Mouse (Mus musculus) T-cell, adult 66 days (primary cell): ENCODE data around the gene Olfr609. TPM values are rescaled to one million over a fixed set of nuclear protein-coding genes. Genes with fewer than 3 reads are reported as not detected.

ENCODE experiments used
- total RNA-seq, 2 experiments: library from RNA; stranded (reverse); gene quantifications; 3 replicates in 1 of 2; 4 replicates in 1 of 2; pipeline ENCODE4 v1.2.4; 2023

Gene Olfr609
- total RNA-seq: not detected

DNA sequence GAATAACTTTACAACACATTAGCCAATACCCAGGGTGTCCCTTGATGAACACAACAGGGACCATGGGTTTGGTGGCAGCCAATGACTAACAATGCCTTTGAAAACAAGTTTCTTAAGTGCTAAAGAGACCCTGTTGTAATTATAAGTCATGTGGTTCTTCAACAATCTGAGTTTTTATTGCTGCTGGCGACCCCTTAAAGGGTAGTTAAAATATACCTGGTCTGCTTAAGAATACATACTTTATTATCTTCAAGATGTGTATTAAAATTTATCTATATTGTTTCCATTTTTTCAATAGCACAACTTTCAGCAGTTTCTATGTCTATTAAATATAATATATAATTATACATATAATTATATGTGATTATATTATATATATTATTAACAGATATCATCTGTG is at the start of gene Olfr609:
Gene Olfr609 (minus strand): TSS at position 101 of the 400 bp plus-strand sequence.

GRCm38 (mm10) chr7:103542617-103543016 is 44.8 kb upstream of the Olfr609 start, which contains the start of gene Olfr612:
Gene Olfr612, minus strand, starts transcription at chr7:103542717.

DNA sequence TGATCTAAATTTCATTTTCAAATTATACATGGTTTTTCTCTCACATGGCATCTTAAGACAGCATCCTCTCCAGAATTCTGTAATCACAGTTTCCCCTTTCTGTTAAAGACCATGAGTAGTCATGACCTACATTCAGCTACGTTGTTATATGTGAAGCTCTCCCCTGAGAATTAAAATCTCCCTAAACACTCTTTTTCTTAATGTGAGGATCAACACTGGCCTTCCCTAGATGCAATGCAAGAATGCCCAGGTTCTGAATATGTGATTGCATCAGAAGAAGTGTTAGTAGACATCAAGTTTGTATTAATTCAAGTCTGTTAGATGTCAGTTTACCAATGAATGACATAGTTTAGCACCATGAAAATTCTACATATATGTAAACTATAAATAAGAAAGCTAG is 22.9 kb upstream of the Olfr609 start, which contains the start of gene Olfr611:
Gene Olfr611 (minus strand): TSS at position 101 of the 400 bp plus-strand sequence.

DNA sequence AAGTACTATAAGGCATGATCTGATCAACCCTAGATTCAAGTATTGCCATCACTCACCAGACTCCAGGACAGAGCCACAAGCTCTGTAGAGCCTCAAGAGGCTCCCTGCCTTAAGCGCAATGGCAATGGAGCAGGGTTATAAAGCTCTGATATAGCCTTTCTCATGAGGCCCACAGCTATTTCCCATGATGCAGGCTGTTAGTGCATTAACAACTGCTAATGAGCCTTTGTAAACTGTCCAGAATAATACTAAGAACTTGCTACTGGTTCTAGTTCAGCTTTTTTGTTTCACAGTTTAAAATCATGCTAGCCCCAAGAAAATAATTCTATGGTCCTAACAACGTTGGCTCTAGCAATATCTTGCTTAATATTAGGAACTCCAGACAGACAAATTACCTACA is 14.2 kb upstream of the Olfr609 start, which contains the start of gene Olfr610:
Gene Olfr610 (minus strand): TSS at position 101 of the 400 bp plus-strand sequence.

GRCm38 (mm10) chr7:103469577-103469976 is 28.3 kb downstream of the Olfr609 start, which contains the start of gene Olfr608:
Gene Olfr608, plus strand, starts transcription at chr7:103469877.

GRCm38 (mm10) chr7:103448746-103449145 is 49.1 kb downstream of the Olfr609 start, which contains the start of gene Olfr606:
Gene Olfr606, plus strand, starts transcription at chr7:103449046.

DNA sequence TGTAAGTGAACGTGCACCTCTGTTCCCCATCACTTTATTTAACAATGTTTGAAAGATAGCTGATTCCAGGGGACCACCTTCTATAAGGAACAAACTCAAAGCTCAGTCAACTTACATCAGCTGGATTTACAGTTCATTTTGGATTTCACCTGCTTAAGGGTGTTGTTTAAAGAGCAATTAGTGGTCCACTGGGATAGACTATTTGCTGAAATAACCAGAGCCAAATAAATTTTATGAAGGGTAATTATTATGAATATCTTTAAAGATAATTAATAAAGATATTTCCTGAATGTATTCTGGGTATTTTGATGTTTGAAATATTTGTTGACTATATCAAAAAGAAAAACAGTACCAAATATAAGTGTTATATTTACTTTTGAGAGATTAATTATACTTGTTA is 52.5 kb downstream of the Olfr609 start, which contains the start of gene Olfr605:
Gene Olfr605 (minus strand): TSS at position 101 of the 400 bp plus-strand sequence.

Other genes with a start within 250 kb of the Olfr609 start
- not detected for gene Usp17ld, start 245.6 kb downstream of the Olfr609 start, total RNA-seq
- gene Olfr596, start 192.4 kb downstream of the Olfr609 start, total RNA-seq: not detected
- gene Olfr597, start 181.7 kb downstream of the Olfr609 start, total RNA-seq: not detected
- not detected for gene Olfr598, start 174.5 kb downstream of the Olfr609 start, total RNA-seq
- not detected for gene Olfr599, start 162.1 kb downstream of the Olfr609 start, total RNA-seq
- not detected for gene Olfr600, start 148.4 kb downstream of the Olfr609 start, total RNA-seq
- not detected for gene Olfr601, start 135.4 kb downstream of the Olfr609 start, total RNA-seq
- not detected for gene Olfr603, start 111.9 kb downstream of the Olfr609 start, total RNA-seq
- gene Usp17lc, start 83.0 kb downstream of the Olfr609 start, total RNA-seq: not detected
- not detected for gene Olfr605, start 52.6 kb downstream of the Olfr609 start, total RNA-seq
- not detected for gene Olfr606, start 49.0 kb downstream of the Olfr609 start, total RNA-seq
- not detected for gene Olfr607, start 33.9 kb downstream of the Olfr609 start, total RNA-seq
- gene Olfr608, start 28.2 kb downstream of the Olfr609 start, total RNA-seq: not detected
- not detected for gene Olfr610, start 14.1 kb upstream of the Olfr609 start, total RNA-seq
- gene Olfr611, start 22.8 kb upstream of the Olfr609 start, total RNA-seq: not detected
- not detected for gene Olfr612, start 44.7 kb upstream of the Olfr609 start, total RNA-seq
- not detected for gene Olfr613, start 50.0 kb upstream of the Olfr609 start, total RNA-seq
- gene Olfr615, start 58.0 kb upstream of the Olfr609 start, total RNA-seq: not detected
- not detected for gene Olfr616, start 71.1 kb upstream of the Olfr609 start, total RNA-seq
- gene Olfr617, start 75.0 kb upstream of the Olfr609 start, total RNA-seq: not detected
- not detected for gene Olfr618, start 92.0 kb upstream of the Olfr609 start, total RNA-seq
- gene Olfr619, start 102.5 kb upstream of the Olfr609 start, total RNA-seq: not detected
- gene Olfr620, start 114.5 kb upstream of the Olfr609 start, total RNA-seq: not detected
- gene Olfr622, start 144.6 kb upstream of the Olfr609 start, total RNA-seq: not detected
- not detected for gene Olfr623, start 165.6 kb upstream of the Olfr609 start, total RNA-seq
- not detected for gene Olfr624, start 173.1 kb upstream of the Olfr609 start, total RNA-seq
- gene Olfr625-ps1, start 184.7 kb upstream of the Olfr609 start, total RNA-seq: not detected
- not detected for gene Olfr243, start 216.6 kb upstream of the Olfr609 start, total RNA-seq
- not detected for gene Olfr628, start 232.3 kb upstream of the Olfr609 start, total RNA-seq
- not detected for gene Olfr629, start 246.9 kb upstream of the Olfr609 start, total RNA-seq